Mouse (Mus musculus): Measurements from ENCODE around the gene Ndufa5. TPM values are rescaled to one million over a fixed set of nuclear protein-coding genes. Genes with fewer than 3 reads are reported as not detected.

The Ndufa5 gene
- polyA plus RNA-seq, 1 experiment = 90.2 TPM

DNA sequence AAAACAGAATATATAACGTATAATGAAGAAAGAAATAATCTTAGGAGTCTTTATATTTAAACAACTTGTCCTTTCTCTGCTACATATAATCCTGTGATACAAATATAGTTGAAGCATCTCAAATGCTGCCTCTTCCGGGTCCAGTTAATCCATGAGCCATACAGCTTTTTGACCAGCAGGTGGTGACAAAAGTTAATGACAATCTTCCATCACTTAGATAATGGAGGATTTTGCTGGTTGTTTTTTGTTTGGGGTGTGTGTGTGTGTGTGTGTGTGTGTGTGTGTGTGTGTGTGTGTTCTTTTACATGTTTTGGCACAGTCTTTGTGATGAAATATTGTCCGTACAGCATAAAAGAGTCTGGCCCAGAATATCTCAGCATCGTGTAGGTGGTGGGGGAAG is 2.4 kb upstream of the Ndufa5 start:
- TF ChIP-seq CTCF (IDR thresholded peaks at IDR 0.05; ENCODE audit: low read depth, low read length) (no peak), POLR2A (IDR thresholded peaks at IDR 0.05; ENCODE audit: borderline replicate concordance, low read depth, low read length) (no peak)
- Histone ChIP-seq H3K4me3 (ENCODE audit: insufficient read depth, low read length) (no peak overlapping the region), H3K27ac (ENCODE audit: insufficient read depth, low read depth, low read length) (no peak overlapping the region), H3K4me1 (ENCODE audit: control insufficient read depth, insufficient read depth, low read length) (peaks cover 14% of the 10 kb centered on the region)

DNA sequence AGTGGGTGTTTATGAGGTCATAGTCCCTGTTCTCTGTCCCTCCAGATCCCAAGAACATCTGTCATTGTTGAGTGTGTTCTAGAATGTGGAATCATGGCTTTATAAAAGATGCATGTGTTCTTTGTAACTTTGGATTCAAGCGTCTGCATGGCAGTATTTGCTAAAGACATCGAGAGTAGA is 141 bp upstream of the Ndufa5 start, which contains the start of gene Asb15:
Gene Asb15, plus strand, starts transcription at position 81 of the 180 bp plus-strand sequence.
- TF ChIP-seq CTCF (IDR thresholded peaks at IDR 0.05; ENCODE audit: low read depth, low read length) (no peak), POLR2A (IDR thresholded peaks at IDR 0.05; ENCODE audit: borderline replicate concordance, low read depth, low read length) (no peak)
- Histone ChIP-seq H3K27ac (ENCODE audit: insufficient read depth, low read depth, low read length) (0 out of 2 replicates have a peak within 1 kb of the TSS, but pooled peaks have one; percentile 12), H3K4me1 (ENCODE audit: control insufficient read depth, insufficient read depth, low read length) (peaks cover 14% of the 10 kb centered on the region), H3K4me3 (ENCODE audit: insufficient read depth, low read length) (peak within 1 kb of the TSS; percentile 67)

DNA sequence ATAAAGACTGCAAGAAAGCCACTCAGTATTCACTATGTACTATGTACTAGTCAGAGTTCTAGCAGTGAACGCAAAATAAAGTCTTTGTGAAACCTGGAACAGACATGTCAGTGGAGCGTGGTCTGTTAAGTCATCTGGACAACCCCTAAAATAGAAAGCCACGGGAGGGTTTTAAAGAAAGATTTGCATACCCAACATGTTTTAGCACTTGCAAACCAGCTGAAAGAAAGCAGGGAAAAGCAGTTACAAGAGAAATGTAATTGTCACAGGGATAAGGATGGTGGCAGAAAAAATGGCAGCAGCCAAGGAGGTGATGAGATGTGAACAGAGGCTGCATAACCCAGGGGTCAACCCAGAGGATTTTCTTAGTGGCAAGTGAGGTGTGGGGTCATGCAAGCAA is 2.1 kb downstream of the Ndufa5 start:
- no peak for TF ChIP-seq CTCF (IDR thresholded peaks at IDR 0.05; ENCODE audit: low read depth, low read length)
- TF ChIP-seq POLR2A (IDR thresholded peaks at IDR 0.05; ENCODE audit: borderline replicate concordance, low read depth, low read length) = no peak
- no peak overlapping the region for H3K4me3 ChIP-seq (ENCODE audit: insufficient read depth, low read length)
- no peak overlapping the region for H3K27ac ChIP-seq (ENCODE audit: insufficient read depth, low read depth, low read length)
- peaks cover 10% of the 10 kb centered on the region for H3K4me1 ChIP-seq (ENCODE audit: control insufficient read depth, insufficient read depth, low read length)

DNA sequence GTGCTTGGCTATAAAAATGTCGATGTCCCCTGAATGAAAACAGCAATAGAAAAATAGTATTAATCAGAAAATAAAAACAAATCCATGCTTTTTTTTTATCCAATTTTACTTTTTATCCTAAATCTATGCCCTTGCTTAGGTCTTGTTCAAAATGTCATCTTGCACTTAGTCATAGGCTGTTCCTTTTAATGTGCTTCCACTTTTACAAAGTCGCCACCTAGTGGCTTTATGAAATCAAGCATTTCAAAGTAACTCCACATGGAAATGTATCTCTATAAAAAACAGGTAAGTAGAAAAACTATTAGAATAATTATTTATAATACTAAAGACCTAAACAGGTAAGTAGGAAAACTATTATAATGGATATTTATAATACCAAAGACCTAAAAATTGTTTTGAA is 11.6 kb downstream of the Ndufa5 start:
- Histone ChIP-seq H3K4me3 (ENCODE audit: insufficient read depth, low read length) (no peak overlapping the region), H3K4me1 (ENCODE audit: control insufficient read depth, insufficient read depth, low read length) (no peaks in the 10 kb centered on the region), H3K27ac (ENCODE audit: insufficient read depth, low read depth, low read length) (no peak overlapping the region)
- TF ChIP-seq POLR2A (IDR thresholded peaks at IDR 0.05; ENCODE audit: borderline replicate concordance, low read depth, low read length) = no peak
- TF ChIP-seq CTCF (IDR thresholded peaks at IDR 0.05; ENCODE audit: low read depth, low read length) = no peak

DNA sequence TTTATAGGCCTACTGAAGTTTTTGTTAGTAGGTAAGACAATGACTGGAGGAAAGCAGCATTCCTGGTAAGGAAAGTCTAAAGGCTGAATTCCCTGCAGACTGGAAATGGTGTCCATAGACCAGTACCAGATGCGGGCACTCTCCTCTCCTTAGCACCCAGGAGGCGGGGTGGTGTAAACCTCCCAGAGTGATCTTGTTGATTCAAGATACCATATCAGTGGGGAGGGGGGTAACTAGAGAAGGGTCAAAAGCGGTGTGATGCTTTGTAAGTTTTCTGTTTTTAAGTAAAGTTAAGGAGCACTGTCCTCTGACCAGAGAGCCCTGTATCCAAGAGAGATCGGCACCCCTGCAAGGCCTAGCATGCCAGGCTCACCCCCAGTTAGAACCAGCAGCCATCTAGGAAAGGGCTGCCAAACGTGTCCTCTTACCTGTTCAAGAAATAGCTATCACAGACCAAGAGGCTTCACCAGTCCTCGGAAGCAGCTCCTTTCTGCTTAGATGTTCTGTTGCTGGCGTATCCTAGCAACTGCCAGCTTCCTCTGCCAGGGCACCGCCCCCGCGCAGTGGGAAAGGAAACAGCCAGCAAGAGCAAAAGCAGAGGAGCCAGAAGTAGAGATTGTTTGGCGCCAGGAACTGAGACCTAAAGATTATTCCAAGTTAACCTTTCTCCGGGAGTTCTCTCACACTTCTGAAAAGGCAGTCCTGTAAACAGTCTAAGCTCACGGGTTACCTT is 13.1 kb downstream of the Ndufa5 start, which contains the start of gene Iqub:
Gene Iqub, minus strand, starts transcription at position 516 of the 733 bp plus-strand sequence.
- TF ChIP-seq CTCF (IDR thresholded peaks at IDR 0.05; ENCODE audit: low read depth, low read length) (no peak), POLR2A (IDR thresholded peaks at IDR 0.05; ENCODE audit: borderline replicate concordance, low read depth, low read length) (no peak)
- Histone ChIP-seq H3K4me1 (ENCODE audit: control insufficient read depth, insufficient read depth, low read length) (no peaks in the 10 kb centered on the region), H3K27ac (ENCODE audit: insufficient read depth, low read depth, low read length) (no peak within 1 kb of the TSS), H3K4me3 (ENCODE audit: insufficient read depth, low read length) (no peak within 1 kb of the TSS)

DNA sequence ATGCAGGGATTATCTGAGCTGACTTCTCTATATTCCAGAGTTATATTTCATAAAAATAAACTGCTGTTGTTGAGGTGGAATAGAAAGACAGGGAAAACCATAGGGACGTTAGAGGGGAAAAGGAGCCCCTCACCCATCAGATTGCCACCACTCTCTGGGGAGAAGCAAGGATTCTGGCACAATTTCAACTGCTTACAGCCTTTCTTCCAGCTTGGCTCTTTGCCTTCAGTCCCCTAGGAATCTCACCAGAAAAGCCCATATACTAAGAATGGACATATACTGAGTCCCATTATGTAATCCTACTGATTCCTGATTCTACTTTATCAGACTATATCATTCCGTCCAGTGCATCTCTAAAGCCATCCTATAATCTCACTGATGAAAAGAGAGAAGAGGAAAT is 23.7 kb downstream of the Ndufa5 start:
- TF ChIP-seq POLR2A (IDR thresholded peaks at IDR 0.05; ENCODE audit: borderline replicate concordance, low read depth, low read length) = no peak
- TF ChIP-seq CTCF (IDR thresholded peaks at IDR 0.05; ENCODE audit: low read depth, low read length) = no peak
- no peaks in the 10 kb centered on the region for H3K4me1 ChIP-seq (ENCODE audit: control insufficient read depth, insufficient read depth, low read length)
- no peak overlapping the region for H3K4me3 ChIP-seq (ENCODE audit: insufficient read depth, low read length)
- H3K27ac ChIP-seq (ENCODE audit: insufficient read depth, low read depth, low read length) = no peak overlapping the region

DNA sequence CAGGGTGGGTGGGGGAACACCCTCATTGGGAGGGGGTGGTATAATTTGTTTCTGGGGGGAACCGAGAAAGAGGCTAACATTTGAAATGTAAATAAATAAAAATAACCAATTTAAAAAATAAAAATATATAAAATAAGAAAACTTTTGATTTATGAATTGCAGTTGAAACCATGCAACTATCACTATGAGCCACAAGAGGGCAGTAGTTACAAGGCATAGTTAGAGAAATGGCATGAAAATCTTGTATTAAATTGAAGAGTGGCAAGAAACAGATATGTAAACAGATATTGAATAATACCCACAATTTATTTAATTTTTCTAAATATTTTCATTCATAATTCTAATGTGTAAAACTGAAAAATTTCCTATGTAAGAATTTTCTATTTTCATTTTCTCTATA is 37.5 kb downstream of the Ndufa5 start:
- no peak overlapping the region for H3K4me3 ChIP-seq (ENCODE audit: insufficient read depth, low read length)
- H3K27ac ChIP-seq (ENCODE audit: insufficient read depth, low read depth, low read length) = no peak overlapping the region
- TF ChIP-seq CTCF (IDR thresholded peaks at IDR 0.05; ENCODE audit: low read depth, low read length) = no peak
- TF ChIP-seq POLR2A (IDR thresholded peaks at IDR 0.05; ENCODE audit: borderline replicate concordance, low read depth, low read length) = no peak

DNA sequence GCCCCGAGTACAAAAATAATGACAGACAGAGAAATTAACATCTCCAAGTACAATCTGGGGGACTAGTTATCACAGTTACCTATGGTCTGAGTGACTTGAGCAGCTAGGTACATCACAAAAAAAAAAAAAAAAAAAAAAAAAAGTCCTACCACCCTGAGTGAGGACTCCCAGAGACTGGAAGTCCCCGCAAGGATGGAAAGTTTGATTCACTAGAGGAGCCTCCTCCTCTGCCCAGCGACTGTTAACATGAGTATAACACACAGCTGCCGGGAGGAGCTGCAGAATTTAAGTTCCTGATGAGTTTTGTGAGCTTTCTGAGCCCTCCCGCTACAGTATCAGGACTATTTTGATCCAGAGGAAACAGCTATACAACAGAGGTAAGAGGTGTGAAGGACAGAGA is 41.3 kb downstream of the Ndufa5 start:
- H3K4me1 ChIP-seq (ENCODE audit: control insufficient read depth, insufficient read depth, low read length) = no peaks in the 10 kb centered on the region
- H3K27ac ChIP-seq (ENCODE audit: insufficient read depth, low read depth, low read length) = no peak overlapping the region
- no peak overlapping the region for H3K4me3 ChIP-seq (ENCODE audit: insufficient read depth, low read length)
- TF ChIP-seq POLR2A (IDR thresholded peaks at IDR 0.05; ENCODE audit: borderline replicate concordance, low read depth, low read length) (no peak), CTCF (IDR thresholded peaks at IDR 0.05; ENCODE audit: low read depth, low read length) (no peak)

More for the DNA sequence above, 37.5 kb downstream of the Ndufa5 start:
- H3K4me1 ChIP-seq (ENCODE audit: control insufficient read depth, insufficient read depth, low read length) = no peaks in the 10 kb centered on the region

DNA sequence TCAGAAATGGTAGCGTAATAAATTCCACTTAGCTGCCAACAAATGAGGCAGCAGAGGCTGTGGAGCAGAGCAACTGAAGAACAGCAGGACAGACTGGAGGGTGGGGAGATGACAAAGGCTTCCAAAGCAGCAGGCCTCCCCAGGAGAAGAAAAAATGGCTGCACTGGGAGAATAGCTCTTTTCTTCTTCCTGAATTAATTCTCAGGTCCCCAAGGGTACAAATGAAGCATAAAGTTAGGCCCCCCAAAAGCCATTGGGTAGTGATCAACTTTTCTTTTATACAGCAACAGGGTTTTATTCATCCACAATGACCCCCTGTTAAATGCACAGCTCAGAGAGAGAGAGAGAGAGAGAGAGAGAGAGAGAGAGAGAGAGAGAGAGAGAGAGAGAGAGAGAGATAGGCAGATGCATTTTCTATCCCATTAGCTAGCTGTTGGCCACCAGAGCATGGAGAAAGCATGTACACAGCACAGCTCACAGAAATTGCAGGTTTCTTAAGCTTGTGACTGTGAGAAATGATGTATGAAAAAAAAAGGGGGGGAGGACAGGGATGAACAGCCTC is 57.2 kb downstream of the Ndufa5 start:
- no peak overlapping the region for H3K4me3 ChIP-seq (ENCODE audit: insufficient read depth, low read length)
- H3K27ac ChIP-seq (ENCODE audit: insufficient read depth, low read depth, low read length) = no peak overlapping the region
- no peaks in the 10 kb centered on the region for H3K4me1 ChIP-seq (ENCODE audit: control insufficient read depth, insufficient read depth, low read length)
- TF ChIP-seq CTCF (IDR thresholded peaks at IDR 0.05; ENCODE audit: low read depth, low read length) (no peak), POLR2A (IDR thresholded peaks at IDR 0.05; ENCODE audit: borderline replicate concordance, low read depth, low read length) (no peak)

DNA sequence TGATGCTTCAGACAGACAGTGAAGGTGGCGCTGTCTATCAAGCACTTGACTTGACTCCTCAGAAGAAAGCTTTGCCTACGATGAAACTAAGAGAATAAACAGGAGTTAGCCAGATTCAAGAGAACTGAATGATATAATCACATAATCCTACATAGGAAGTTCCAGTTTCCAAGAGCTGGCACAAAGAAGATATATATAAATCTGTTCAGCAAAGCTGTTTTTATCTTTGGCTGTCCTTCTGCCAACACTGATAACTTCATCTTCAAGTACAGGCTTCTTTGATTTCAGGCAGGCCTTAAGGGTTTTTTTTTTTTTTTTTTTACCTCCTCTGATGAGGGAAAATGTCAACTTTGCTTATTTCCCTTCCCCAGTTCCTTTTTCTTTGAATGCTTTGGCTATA is 57.7 kb downstream of the Ndufa5 start:
- Histone ChIP-seq H3K27ac (ENCODE audit: insufficient read depth, low read depth, low read length) (no peak overlapping the region), H3K4me1 (ENCODE audit: control insufficient read depth, insufficient read depth, low read length) (no peaks in the 10 kb centered on the region), H3K4me3 (ENCODE audit: insufficient read depth, low read length) (no peak overlapping the region)
- TF ChIP-seq CTCF (IDR thresholded peaks at IDR 0.05; ENCODE audit: low read depth, low read length) = no peak
- no peak for TF ChIP-seq POLR2A (IDR thresholded peaks at IDR 0.05; ENCODE audit: borderline replicate concordance, low read depth, low read length)

Other genes starting within 250 kb of the Ndufa5 start
- not detected in 2 replicates for gene Iqub, start 12.9 kb downstream of the Ndufa5 start, polyA plus RNA-seq (2012; ENCODE audit: insufficient read depth, insufficient read length, missing spikeins)
- gene Asb15, start 131 bp upstream of the Ndufa5 start, polyA plus RNA-seq (2012; ENCODE audit: insufficient read depth, insufficient read length, missing spikeins) = not detected in 2 replicates
- not detected in 2 replicates for gene Lmod2, start 69.7 kb upstream of the Ndufa5 start, polyA plus RNA-seq (2012; ENCODE audit: insufficient read depth, insufficient read length, missing spikeins)
- gene Wasl, start 137.0 kb upstream of the Ndufa5 start, polyA plus RNA-seq (2012; ENCODE audit: insufficient read depth, insufficient read length, missing spikeins) = 18.5 and 18.7 TPM in 2 replicates
- not detected in 2 replicates for gene Hyal6, start 205.2 kb upstream of the Ndufa5 start, polyA plus RNA-seq (2012; ENCODE audit: insufficient read depth, insufficient read length, missing spikeins)
- not detected in 2 replicates for gene Hyal4, start 220.3 kb upstream of the Ndufa5 start, polyA plus RNA-seq (2012; ENCODE audit: insufficient read depth, insufficient read length, missing spikeins)